16 mouse cellular contexts compared by ENCODE assay signal in genomic region chr3:58318756-58319155, GRCm38 (mm10).
"Had no signal": no experiment of that assay in that cellular context is flagged by ENCODE, and none has a peak within 500 bp of the region (broad histone marks: within the 10 kb centered on the region; RNA-seq: fewer than 3 reads in every experiment).

No protein-coding gene starts in this region.

- H3K27ac ChIP-seq: intestine, embryonic 15.5 days; limb, embryonic 13.5 days; liver, embryonic 15.5 days; midbrain, embryonic 10.5 days; neural tube, embryonic 12.5 days had no signal

- H3K4me2 ChIP-seq: intestine, embryonic 15.5 days; limb, embryonic 13.5 days; liver, embryonic 11.5 days; liver, embryonic 15.5 days; neural tube, embryonic 12.5 days had no signal

- H3K9ac ChIP-seq: intestine, embryonic 15.5 days; limb, embryonic 13.5 days; liver, embryonic 15.5 days; neural tube, embryonic 12.5 days had no signal

- H3K27me3 ChIP-seq: intestine, embryonic 15.5 days; limb, embryonic 13.5 days; liver, embryonic 15.5 days; neural tube, embryonic 12.5 days had no signal

- H3K9me3 ChIP-seq: intestine, embryonic 15.5 days; limb, embryonic 13.5 days; liver, embryonic 15.5 days; midbrain, embryonic 10.5 days; neural tube, embryonic 12.5 days had no signal

- DNase-seq: left cerebral cortex, postnatal 4 days; lung, adult 2 months; lung, postnatal 10 days; lung, postnatal 4 days; midbrain, embryonic 14.5 days; retina, postnatal 1 day; right cerebral cortex, postnatal 4 days; spleen, adult 18-20 months; thymus, postnatal 4 days had no signal

- H3K4me3 ChIP-seq: intestine, embryonic 15.5 days; limb, embryonic 13.5 days; liver, embryonic 15.5 days; midbrain, embryonic 10.5 days; myocyte; neural tube, embryonic 12.5 days had no signal

- H3K36me3 ChIP-seq: intestine, embryonic 15.5 days; limb, embryonic 13.5 days; liver, embryonic 15.5 days; midbrain, embryonic 10.5 days; neural tube, embryonic 12.5 days had no signal

- ATAC-seq: intestine, embryonic 15.5 days had no signal

- H3K4me1 ChIP-seq: intestine, embryonic 15.5 days; liver, embryonic 15.5 days; midbrain, embryonic 10.5 days; neural tube, embryonic 12.5 days had no signal
